Mouse (Mus musculus): Measurements from ENCODE around the gene Olig3.
"Not testable (repeated sequence)": the region's sequence is repeated elsewhere in the genome, so short reads cannot be mapped to it uniquely, and the experiment has no call there.

The Olig3 gene

DNA sequence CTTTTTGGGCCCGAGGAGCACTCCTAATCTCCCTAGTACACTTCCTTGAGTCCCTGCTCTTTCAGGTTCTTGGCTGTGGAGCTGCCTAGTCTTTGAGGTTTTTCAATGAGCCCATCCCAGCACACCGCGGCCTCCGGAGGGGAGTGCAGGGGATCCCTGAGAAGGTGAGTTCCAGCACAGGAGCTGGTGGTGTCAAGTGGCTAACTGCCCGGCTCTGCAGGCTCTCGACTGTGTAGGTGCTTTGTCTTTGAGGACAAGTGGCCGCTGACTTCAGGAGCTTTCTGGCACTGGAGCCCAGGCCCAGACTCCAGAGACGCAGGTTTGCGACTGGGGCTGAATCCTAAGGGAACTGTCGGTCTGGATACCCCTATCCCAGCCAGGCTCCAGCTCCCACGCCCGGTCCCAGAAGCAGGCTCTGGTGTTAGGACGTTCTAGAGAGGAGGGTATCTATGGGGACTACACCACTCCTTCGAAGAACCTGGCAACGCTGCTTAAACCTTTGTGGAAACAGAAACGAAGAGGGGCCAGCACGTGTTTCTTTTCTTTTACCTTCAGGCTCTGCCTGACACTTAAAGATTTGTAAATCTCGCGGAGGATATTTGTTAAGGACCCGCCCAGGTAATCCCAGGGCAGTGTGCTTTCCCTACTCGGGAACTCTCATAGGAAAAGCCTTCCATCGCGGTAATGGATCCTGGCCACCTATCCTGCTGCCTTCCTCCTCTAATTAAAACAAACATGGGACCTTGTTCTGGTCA lies 5.4 kb downstream of the Olig3 start:
- DNase-seq (ENCODE audit: low spot score in 2 of 2): no peak

DNA sequence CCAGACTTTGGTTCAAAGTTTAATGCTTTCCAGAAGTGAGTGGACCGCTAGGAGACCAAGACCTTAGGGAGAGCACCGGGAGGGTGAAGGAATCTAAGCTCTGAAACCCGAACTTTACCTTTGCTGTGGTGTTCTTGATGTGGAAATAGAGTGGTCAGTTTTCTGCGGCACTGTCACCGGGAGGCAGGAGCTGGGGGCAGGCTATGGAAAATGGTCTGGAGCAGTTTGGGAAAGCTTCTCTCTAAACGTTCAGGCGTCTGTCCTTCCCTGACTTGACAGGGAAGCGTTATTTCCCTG lies 5.9 kb downstream of the Olig3 start:
- DNase-seq (ENCODE audit: low spot score in 2 of 2): no peak

- DNase-seq (ENCODE audit: low spot score in 2 of 2): no peak
Observed at GRCm38 (mm10) chr10:19362861-19363260, 6.5 kb downstream of the Olig3 start.

DNA sequence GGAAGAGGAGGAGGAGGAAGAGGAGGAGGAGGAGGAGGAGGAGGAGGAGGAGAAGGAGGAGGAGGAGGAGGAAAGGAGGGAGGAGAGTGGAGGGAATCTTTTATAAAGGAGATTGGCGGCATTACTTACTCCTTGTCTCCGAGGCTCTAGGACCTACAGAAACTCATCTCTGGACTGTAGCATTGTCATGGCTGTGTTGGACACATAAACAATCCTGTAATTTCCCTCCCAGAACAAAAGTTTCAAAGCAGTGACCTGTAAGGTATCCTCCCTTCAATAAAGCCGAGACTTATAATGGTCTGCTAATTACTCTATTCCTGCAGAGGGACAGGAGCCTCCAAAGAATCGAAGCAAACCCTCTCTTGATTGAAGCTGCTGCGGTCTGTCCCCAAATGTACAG lies 7.0 kb downstream of the Olig3 start:
- no peak for DNase-seq (ENCODE audit: low spot score in 2 of 2)

DNA sequence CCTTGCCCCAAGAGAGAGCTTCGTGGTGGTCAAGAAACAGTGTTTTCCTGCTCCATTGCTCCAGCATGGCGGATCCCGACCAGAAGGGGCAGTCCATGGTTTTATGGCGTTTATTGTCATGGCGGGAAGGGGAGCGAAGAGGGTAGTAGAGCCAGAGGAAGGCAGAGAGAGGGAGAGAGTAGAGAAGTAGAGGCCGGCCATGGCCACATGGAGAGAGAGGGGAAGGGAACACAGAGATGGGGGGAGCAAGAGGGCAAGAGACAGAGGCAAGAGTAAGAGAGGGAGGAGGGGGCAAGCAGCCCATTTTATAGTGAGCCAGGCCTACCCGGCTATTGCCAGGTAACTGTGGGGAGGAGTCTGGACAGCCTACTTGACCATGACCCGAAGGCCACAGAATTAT lies 12.8 kb downstream of the Olig3 start:
- no peak for DNase-seq (ENCODE audit: low spot score in 2 of 2)

DNA sequence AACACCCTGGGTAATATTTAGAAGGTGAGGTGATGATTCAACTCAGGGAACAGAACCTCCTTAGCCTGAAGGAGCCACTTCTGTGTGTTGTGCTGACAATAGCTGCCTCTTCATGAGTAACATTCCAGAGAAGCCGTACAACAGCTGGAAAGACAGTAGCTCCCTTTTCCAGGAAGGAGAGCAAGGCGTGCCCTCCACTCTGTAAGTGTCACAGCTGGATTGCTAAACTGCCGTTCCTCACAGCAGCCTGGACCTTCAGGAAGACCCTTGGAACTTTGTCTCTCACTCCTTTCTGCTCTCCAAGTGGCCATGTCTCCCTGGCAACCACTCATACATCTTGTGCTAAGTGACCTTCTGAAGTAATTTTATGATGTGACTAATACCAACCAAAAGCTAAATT lies 13.8 kb downstream of the Olig3 start:
- no peak for DNase-seq (ENCODE audit: low spot score in 2 of 2)

GRCm38 (mm10) chr10:19372263-19372662 lies 15.9 kb downstream of the Olig3 start:
- DNase-seq (ENCODE audit: low spot score in 2 of 2): no peak

DNA sequence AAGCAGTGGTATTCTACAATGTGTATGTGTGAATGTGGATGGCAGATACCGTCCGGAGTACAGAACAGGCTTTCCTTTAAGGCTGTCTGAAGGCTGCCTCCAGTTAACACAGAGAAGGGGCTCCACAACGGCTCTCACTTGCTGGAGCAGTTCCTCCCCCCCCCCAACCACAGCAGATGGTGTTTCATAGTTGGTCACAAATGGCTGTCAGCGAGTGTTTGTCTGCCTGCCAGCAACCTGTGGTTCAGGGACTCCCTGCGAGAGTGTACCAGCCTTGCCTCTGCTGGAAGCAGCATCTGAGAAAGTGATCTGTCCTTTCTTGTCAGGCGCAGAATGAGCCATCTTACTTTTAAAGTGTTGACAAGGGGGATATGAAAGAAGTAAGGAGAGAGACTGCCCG lies 17.5 kb downstream of the Olig3 start:
- no peak for DNase-seq (ENCODE audit: low spot score in 2 of 2)

- DNase-seq (ENCODE audit: low spot score in 2 of 2): no peak
Observed at GRCm38 (mm10) chr10:19374311-19374710, 18.0 kb downstream of the Olig3 start.

DNA sequence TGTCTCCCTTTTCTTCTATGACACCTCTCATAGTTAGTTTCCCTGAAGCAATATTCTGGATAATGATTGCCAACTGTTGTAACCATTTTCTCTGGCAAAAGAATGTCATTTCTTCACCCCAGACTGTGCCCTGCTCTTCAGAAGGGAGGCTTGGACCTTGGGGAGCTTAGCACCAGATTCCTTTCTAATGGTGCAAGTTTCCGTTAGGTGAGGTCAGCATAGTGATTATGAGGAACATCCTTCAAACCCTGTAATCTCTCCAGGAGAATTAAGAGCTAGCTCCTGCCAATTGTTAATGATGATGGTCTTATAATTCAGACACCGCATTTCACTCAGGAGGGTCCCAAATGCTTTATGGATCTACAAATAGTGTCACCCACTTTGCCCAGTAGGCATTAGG lies 19.5 kb downstream of the Olig3 start:
- no peak for DNase-seq (ENCODE audit: low spot score in 2 of 2)

- not testable (repeated sequence) for DNase-seq (ENCODE audit: low spot score in 2 of 2)
Observed at GRCm38 (mm10) chr10:19380971-19381370, 24.6 kb downstream of the Olig3 start.

DNA sequence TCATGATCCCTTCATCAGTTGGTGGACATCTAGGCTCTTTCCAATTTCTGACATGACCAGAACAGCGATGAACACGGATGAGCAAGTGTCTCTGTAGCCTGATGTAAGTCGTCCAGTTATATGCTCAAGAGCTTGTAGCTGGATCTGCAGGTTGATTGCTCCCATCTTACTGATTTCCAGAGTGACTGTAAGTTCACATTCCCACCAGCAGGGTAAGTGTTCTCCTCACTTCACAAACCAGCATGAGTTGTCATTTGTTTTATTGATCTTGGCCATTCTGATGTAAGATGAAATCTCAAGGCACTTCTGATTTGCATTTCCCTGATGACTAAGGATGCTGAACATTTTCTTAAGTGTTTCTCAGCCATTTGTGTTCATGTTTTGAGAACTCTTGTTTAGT lies 27.8 kb downstream of the Olig3 start:
- no peak for DNase-seq (ENCODE audit: low spot score in 2 of 2)

- DNase-seq (ENCODE audit: low spot score in 2 of 2): no peak
Observed at GRCm38 (mm10) chr10:19391819-19392218, 35.5 kb downstream of the Olig3 start.

DNA sequence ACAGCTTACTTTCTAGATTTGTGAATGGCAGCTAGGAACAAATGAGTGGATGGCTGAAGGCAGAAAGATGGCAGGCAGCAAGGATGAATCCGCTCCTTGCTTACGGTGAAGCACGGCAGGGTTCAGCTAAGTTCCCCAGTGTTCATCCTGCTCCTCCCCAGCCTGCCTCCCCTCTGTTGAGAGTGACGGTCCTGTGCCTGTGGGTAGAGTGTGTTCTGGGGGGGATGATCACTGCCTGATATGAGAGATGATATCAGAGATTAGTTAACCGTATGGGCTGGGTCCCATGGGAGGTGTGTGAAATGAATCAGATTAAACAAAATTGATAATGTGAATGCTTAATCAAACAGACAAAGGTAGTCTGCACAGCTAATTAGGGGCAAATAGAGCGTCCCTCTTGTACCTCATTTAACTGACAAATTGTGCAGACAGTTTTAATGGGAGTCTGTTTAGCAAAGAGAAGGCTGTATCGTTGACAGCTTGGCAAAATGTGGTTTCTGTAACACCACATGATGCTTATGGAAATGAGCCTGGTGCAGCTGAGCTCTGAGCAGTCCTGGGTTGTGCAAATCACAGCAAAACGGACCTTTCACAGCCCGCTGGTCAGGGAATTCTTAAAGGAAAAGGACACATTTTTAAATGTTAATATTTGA lies 40.3 kb downstream of the Olig3 start:
- DNase-seq (ENCODE audit: low spot score in 2 of 2): peak in 1 of 2 experiments; percentile 18

DNA sequence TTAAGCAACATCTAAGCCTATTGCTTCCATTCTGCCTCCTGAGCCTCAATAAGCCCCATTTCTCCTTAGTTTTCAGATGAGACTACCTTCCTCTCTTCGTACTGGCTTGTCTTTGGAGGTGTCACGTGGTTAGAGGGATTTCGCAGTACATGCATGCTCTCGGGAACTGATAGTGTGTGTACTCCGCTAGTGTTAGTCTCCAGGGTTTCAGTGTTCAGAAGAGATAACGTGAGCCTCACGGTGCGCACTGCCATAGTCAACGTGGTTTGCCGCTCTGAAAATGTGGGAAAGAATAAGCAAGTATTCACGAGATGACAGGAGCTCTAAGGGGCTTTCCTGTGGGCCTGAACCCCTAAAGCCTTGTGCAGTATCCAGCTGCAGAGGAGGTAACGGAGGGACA lies 41.1 kb downstream of the Olig3 start:
- no peak for DNase-seq (ENCODE audit: low spot score in 2 of 2)

GRCm38 (mm10) chr10:19401136-19401535 lies 44.8 kb downstream of the Olig3 start:
- no peak for DNase-seq (ENCODE audit: low spot score in 2 of 2)

- DNase-seq (ENCODE audit: low spot score in 2 of 2): no peak
Observed at GRCm38 (mm10) chr10:19404401-19404800, 48.1 kb downstream of the Olig3 start.

GRCm38 (mm10) chr10:19405959-19406358 lies 49.6 kb downstream of the Olig3 start:
- DNase-seq (ENCODE audit: low spot score in 2 of 2): no peak

DNA sequence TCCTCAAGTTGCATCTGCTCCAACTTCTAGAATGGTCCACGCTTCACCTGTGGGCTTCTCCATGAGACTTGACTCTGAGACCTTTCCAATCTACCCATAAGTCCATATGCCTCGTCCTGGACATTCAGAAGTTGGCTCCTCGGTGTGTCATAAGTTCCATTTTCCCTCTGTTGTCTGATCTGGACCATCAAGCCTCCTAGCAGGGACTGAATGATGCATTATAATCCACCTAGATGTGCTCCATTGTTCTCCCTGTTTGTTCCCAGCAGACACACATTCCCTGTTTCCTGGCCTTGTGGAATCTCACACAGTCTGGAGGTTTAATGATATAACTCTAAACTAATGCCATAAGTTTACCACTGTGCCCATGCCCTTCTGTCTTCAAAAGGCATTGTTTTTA lies 50.8 kb downstream of the Olig3 start:
- DNase-seq (ENCODE audit: low spot score in 2 of 2): no peak

Data from frontal cortex, postnatal 36 days (tissue).